Mouse (Mus musculus): ENCODE data around the gene Gm21976. TPM values are rescaled to one million over a fixed set of nuclear protein-coding genes. Genes with fewer than 3 reads are reported as not detected.

Gene Gm21976
- polyA plus RNA-seq, 1 experiment from 2014 or later, result not detected

Other genes starting within 250 kb of the Gm21976 start
- gene Arhgef28, start 73.4 kb upstream of the Gm21976 start, polyA plus RNA-seq (2016; fragmentation: Nextera tagmentation; extraction: Ambion mirVana), result 8.4 and 9.6 TPM in 2 replicates
- gene Utp15, start 16.8 kb upstream of the Gm21976 start, polyA plus RNA-seq (2016; fragmentation: Nextera tagmentation; extraction: Ambion mirVana), result 52.6 and 55.2 TPM in 2 replicates
- 15.6 and 16.1 TPM in 2 replicates for gene Ankra2, start 16.8 kb upstream of the Gm21976 start, polyA plus RNA-seq (2016; fragmentation: Nextera tagmentation; extraction: Ambion mirVana)
- 764 and 773 TPM in 2 replicates for gene Btf3, start 37.1 kb downstream of the Gm21976 start, polyA plus RNA-seq (2016; fragmentation: Nextera tagmentation; extraction: Ambion mirVana)
- gene Foxd1, start 74.4 kb downstream of the Gm21976 start, polyA plus RNA-seq (2016; fragmentation: Nextera tagmentation; extraction: Ambion mirVana), result 3.7 and 4.3 TPM in 2 replicates
- 0.79 and 0.88 TPM in 2 replicates for gene Gm10320, start 212.1 kb downstream of the Gm21976 start, polyA plus RNA-seq (2016; fragmentation: Nextera tagmentation; extraction: Ambion mirVana)